Mouse (Mus musculus) midbrain, embryonic 16.5 days (tissue): ENCODE results near the gene March4. TPM values are rescaled to one million over a fixed set of nuclear protein-coding genes. Genes with fewer than 3 reads are reported as not detected.

Experiments
- ATAC-seq: fragments of 200-750 bp; cut with Nextera tagmentation; 2 replicates; pipeline ENCODE4 v1.8.0; 2017; ENCODE audit warnings: moderate TSS enrichment
- H3K27ac ChIP-seq: fragments of 300-500 bp; sonication (generic); 2 replicates; pipeline ENCODE4 v1.5.1; 2014; ENCODE audit warnings: mild to moderate bottlenecking, low read length, mixed read lengths
- H3K27me3 ChIP-seq: fragments of 300-500 bp; sonication (generic); 2 replicates; pipeline ENCODE4 v1.6.1; 2014; ENCODE audit warnings: low read depth, low read length, mixed read lengths; ENCODE audit not compliant: control insufficient read depth, insufficient read depth
- H3K36me3 ChIP-seq: fragments of 300-500 bp; sonication (generic); 2 replicates; pipeline ENCODE4 v1.6.1; 2014; ENCODE audit warnings: mild to moderate bottlenecking, low read length, moderate library complexity, mixed read lengths; ENCODE audit not compliant: control insufficient read depth, insufficient read depth
- H3K4me1 ChIP-seq: fragments of 300-500 bp; sonication (generic); 2 replicates; pipeline ENCODE4 v1.6.1; 2014; ENCODE audit warnings: mild to moderate bottlenecking, low read length, mixed read lengths; ENCODE audit not compliant: control insufficient read depth, insufficient read depth
- H3K4me2 ChIP-seq: fragments of 300-500 bp; sonication (generic); 2 replicates; pipeline ENCODE4 v1.6.1; 2014; ENCODE audit warnings: mild to moderate bottlenecking, low read length, mixed read lengths
- H3K4me3 ChIP-seq: fragments of 300-500 bp; sonication (generic); 2 replicates; pipeline ENCODE4 v1.5.1; 2014; ENCODE audit warnings: low read depth, mild to moderate bottlenecking, low read length, moderate library complexity, mixed read lengths
- H3K9ac ChIP-seq: fragments of 300-500 bp; sonication (generic); 2 replicates; pipeline ENCODE4 v1.6.1; 2014; ENCODE audit warnings: low read depth, low read length, mixed read lengths
- H3K9me3 ChIP-seq: fragments of 300-500 bp; sonication (generic); replicated peaks from 2 replicates; pipeline ENCODE4 v1.6.1; 2014; ENCODE audit warnings: mild to moderate bottlenecking, low read length, mixed read lengths; ENCODE audit not compliant: control insufficient read depth, poor library complexity, severe bottlenecking
- WGBS: fragments of 180-500 bp; shearing (Covaris S2); extraction: QIAGEN DNeasy Blood & Tissue Kit; methylation state at CpG from one replicate; pipeline ENCODE4 v1.1.7; 2014; 5-methylcytosine and 5-hydroxymethylcytosine counted together
- polyA plus RNA-seq: library from polyadenylated mRNA; unstranded; fragments of >200 nt; fragmentation: Nextera tagmentation; extraction: Ambion mirVana; gene quantifications from 2 replicates; pipeline ENCODE4 v1.2.1, GENCODE M21; 2015

The March4 gene
- polyA plus RNA-seq, 1 experiment from 2014 or later = 8.0 TPM

GRCm38 (mm10) chr1:72422121-72422520 is 114.6 kb downstream of the March4 start:
- Histone ChIP-seq H3K27me3 (no peaks in the 10 kb centered on the region), H3K9ac (no peak overlapping the region), H3K27ac (no peak overlapping the region), H3K4me2 (no peak overlapping the region), H3K4me1 (no peaks in the 10 kb centered on the region; the same call in 1 of the 2 replicates), H3K36me3 (no peaks in the 10 kb centered on the region), H3K9me3 (no peaks in the 10 kb centered on the region), H3K4me3 (no peak overlapping the region)
- ATAC-seq = no peak
- 87% methylated on average over 4 of the region's 4 CpGs for WGBS

GRCm38 (mm10) chr1:72420220-72420619 is 116.5 kb downstream of the March4 start:
- ATAC-seq = no peak
- Histone ChIP-seq H3K27me3 (no peaks in the 10 kb centered on the region), H3K9me3 (no peaks in the 10 kb centered on the region), H3K27ac (no peak overlapping the region), H3K4me1 (no peaks in the 10 kb centered on the region; the same call in 1 of the 2 replicates), H3K4me2 (no peak overlapping the region), H3K9ac (no peak overlapping the region), H3K4me3 (no peak overlapping the region), H3K36me3 (no peaks in the 10 kb centered on the region)
- WGBS = 58% methylated on average over 2 of the region's 2 CpGs

- no peak overlapping the region for H3K4me3 ChIP-seq
- ATAC-seq = no peak
- no peak overlapping the region for H3K27ac ChIP-seq
- 49% methylated on average over 8 of the region's 8 CpGs for WGBS
- H3K4me2 ChIP-seq = no peak overlapping the region
- no peak overlapping the region for H3K9ac ChIP-seq
- H3K27me3 ChIP-seq = no peaks in the 10 kb centered on the region
- H3K36me3 ChIP-seq = no peaks in the 10 kb centered on the region
- H3K9me3 ChIP-seq = no peaks in the 10 kb centered on the region
- H3K4me1 ChIP-seq = peaks cover 7% of the 10 kb centered on the region
These were observed 117.7 kb downstream of the March4 start for GRCm38 (mm10) chr1:72418744-72419655.

- WGBS = 34% methylated on average over 8 of the region's 8 CpGs
- H3K4me2 ChIP-seq = no peak overlapping the region
- H3K9me3 ChIP-seq = no peaks in the 10 kb centered on the region
These were observed 122.0 kb downstream of the March4 start for GRCm38 (mm10) chr1:72414561-72415253.

GRCm38 (mm10) chr1:72414133-72414532 is 122.6 kb downstream of the March4 start:
- no peak overlapping the region for H3K27ac ChIP-seq
- no peak overlapping the region for H3K4me2 ChIP-seq
- H3K9me3 ChIP-seq = no peaks in the 10 kb centered on the region
- H3K27me3 ChIP-seq = no peaks in the 10 kb centered on the region
- no peaks in the 10 kb centered on the region for H3K36me3 ChIP-seq
- no peak for ATAC-seq
- H3K4me3 ChIP-seq = no peak overlapping the region
- H3K9ac ChIP-seq = no peak overlapping the region
- 36% methylated on average over 8 of the region's 8 CpGs for WGBS
- peaks cover 7% of the 10 kb centered on the region for H3K4me1 ChIP-seq

More at GRCm38 (mm10) chr1:72414561-72415253, 122.0 kb downstream of the March4 start:
- H3K27me3 ChIP-seq = no peaks in the 10 kb centered on the region
- no peak for ATAC-seq
- no peak overlapping the region for H3K4me3 ChIP-seq
- no peak overlapping the region for H3K27ac ChIP-seq
- H3K4me1 ChIP-seq = peaks cover 7% of the 10 kb centered on the region
- H3K9ac ChIP-seq = no peak overlapping the region
- H3K36me3 ChIP-seq = no peaks in the 10 kb centered on the region

GRCm38 (mm10) chr1:72413205-72413604 is 123.5 kb downstream of the March4 start:
- Histone ChIP-seq H3K9ac (no peak overlapping the region), H3K9me3 (no peaks in the 10 kb centered on the region), H3K4me2 (no peak overlapping the region), H3K27me3 (no peaks in the 10 kb centered on the region), H3K4me3 (no peak overlapping the region), H3K36me3 (no peaks in the 10 kb centered on the region), H3K4me1 (peaks cover 7% of the 10 kb centered on the region), H3K27ac (no peak overlapping the region)
- no peak for ATAC-seq
- 92% methylated on average over 8 of the region's 8 CpGs for WGBS

GRCm38 (mm10) chr1:72411108-72411507 is 125.6 kb downstream of the March4 start:
- ATAC-seq = no peak
- WGBS = 94% methylated on average over 8 of the region's 8 CpGs

GRCm38 (mm10) chr1:72409936-72410335 is 126.8 kb downstream of the March4 start:
- H3K9ac ChIP-seq = no peak overlapping the region
- no peak for ATAC-seq
- peaks cover 7% of the 10 kb centered on the region for H3K4me1 ChIP-seq
- H3K36me3 ChIP-seq = no peaks in the 10 kb centered on the region
- H3K4me2 ChIP-seq = no peak overlapping the region
- 83% methylated on average over 5 of the region's 5 CpGs for WGBS
- no peak overlapping the region for H3K27ac ChIP-seq
- no peak overlapping the region for H3K4me3 ChIP-seq
- no peaks in the 10 kb centered on the region for H3K27me3 ChIP-seq
- H3K9me3 ChIP-seq = no peaks in the 10 kb centered on the region

More at GRCm38 (mm10) chr1:72411108-72411507, 125.6 kb downstream of the March4 start:
- H3K4me3 ChIP-seq = no peak overlapping the region
- H3K4me2 ChIP-seq = no peak overlapping the region
- H3K27me3 ChIP-seq = no peaks in the 10 kb centered on the region
- no peak overlapping the region for H3K9ac ChIP-seq
- H3K27ac ChIP-seq = no peak overlapping the region
- no peaks in the 10 kb centered on the region for H3K36me3 ChIP-seq
- H3K4me1 ChIP-seq = peaks cover 7% of the 10 kb centered on the region
- no peaks in the 10 kb centered on the region for H3K9me3 ChIP-seq
